Mouse (Mus musculus): ENCODE results near the gene Inppl1.

GRCm38 (mm10) chr7:101882413-101883154 is 44.6 kb upstream of the Inppl1 start:
- TF ChIP-seq CTCF (IDR thresholded peaks at IDR 0.05; ENCODE audit: insufficient read depth, low read depth, low read length) = no peak
- no peak for TF ChIP-seq POLR2A (IDR thresholded peaks at IDR 0.05; ENCODE audit: insufficient read depth, low read depth, low read length)

Measured in olfactory bulb, adult 2 months (tissue).